Mouse (Mus musculus): ENCODE measurements around the gene Pacs2. TPM values are rescaled to one million over a fixed set of nuclear protein-coding genes. Genes with fewer than 3 reads are reported as not detected.

The Pacs2 gene
- polyA plus RNA-seq, 1 experiment from 2014 or later = 28.7 TPM

GRCm38 (mm10) chr12:113098530-113099151 is 84.3 kb downstream of the Pacs2 start:
- Histone ChIP-seq H3K4me1 (ENCODE audit: control insufficient read depth, insufficient read depth, low read length) (peaks cover 26% of the 10 kb centered on the region), H3K4me2 (ENCODE audit: low read length) (peak overlapping the region; percentile 94), H3K36me3 (ENCODE audit: control insufficient read depth, insufficient read depth, low read length) (no peaks in the 10 kb centered on the region), H3K4me3 (replicated peaks; ENCODE audit: low read depth, low read length) (peak overlapping the region; percentile 87), H3K9me3 (ENCODE audit: control insufficient read depth, low read length) (no peaks in the 10 kb centered on the region), H3K9ac (replicated peaks; ENCODE audit: low read length) (peak overlapping the region; percentile 97), H3K27me3 (ENCODE audit: control insufficient read depth, insufficient read depth, low read length) (no peaks in the 10 kb centered on the region), H3K27ac (replicated peaks; ENCODE audit: low read depth, low read length) (peak overlapping the region; percentile 84)
- 1% methylated on average over 57 of the region's 60 CpGs for WGBS
- peak; percentile 21; the same call in 1 of the 2 replicates for ATAC-seq (ENCODE audit: low FRiP score, low TSS enrichment)
- DNase-seq = peak; percentile 47

- no peaks in the 10 kb centered on the region for H3K36me3 ChIP-seq (ENCODE audit: control insufficient read depth, insufficient read depth, low read length)
- peak overlapping the region; percentile 94 for H3K4me2 ChIP-seq (ENCODE audit: low read length)
- H3K4me1 ChIP-seq (ENCODE audit: control insufficient read depth, insufficient read depth, low read length) = peaks cover 26% of the 10 kb centered on the region
- H3K9ac ChIP-seq (replicated peaks; ENCODE audit: low read length) = 0 out of 2 replicates have a peak overlapping the region, but pooled peaks have one; percentile 97
- H3K4me3 ChIP-seq (replicated peaks; ENCODE audit: low read depth, low read length) = peak overlapping the region; percentile 87
- DNase-seq = no peak
- no peak for ATAC-seq (ENCODE audit: low FRiP score, low TSS enrichment)
- H3K9me3 ChIP-seq (ENCODE audit: control insufficient read depth, low read length) = no peaks in the 10 kb centered on the region
- WGBS = 35% methylated on average over 6 of the region's 6 CpGs
- no peak overlapping the region for H3K27ac ChIP-seq (replicated peaks; ENCODE audit: low read depth, low read length)
- no peaks in the 10 kb centered on the region for H3K27me3 ChIP-seq (ENCODE audit: control insufficient read depth, insufficient read depth, low read length)
These were observed 85.3 kb downstream of the Pacs2 start for GRCm38 (mm10) chr12:113099470-113100237.

- WGBS = 81% methylated on average over 5 of the region's 5 CpGs
- Histone ChIP-seq H3K4me1 (ENCODE audit: control insufficient read depth, insufficient read depth, low read length) (peaks cover 26% of the 10 kb centered on the region), H3K4me3 (replicated peaks; ENCODE audit: low read depth, low read length) (no peak overlapping the region), H3K9ac (replicated peaks; ENCODE audit: low read length) (no peak overlapping the region), H3K27me3 (ENCODE audit: control insufficient read depth, insufficient read depth, low read length) (no peaks in the 10 kb centered on the region), H3K36me3 (ENCODE audit: control insufficient read depth, insufficient read depth, low read length) (no peaks in the 10 kb centered on the region), H3K4me2 (ENCODE audit: low read length) (no peak overlapping the region), H3K9me3 (ENCODE audit: control insufficient read depth, low read length) (no peaks in the 10 kb centered on the region), H3K27ac (replicated peaks; ENCODE audit: low read depth, low read length) (0 out of 2 replicates have a peak overlapping the region, but pooled peaks have one; percentile 26)
- DNase-seq = peak; percentile 24
- ATAC-seq (ENCODE audit: low FRiP score, low TSS enrichment) = no peak
These were observed 86.3 kb downstream of the Pacs2 start for GRCm38 (mm10) chr12:113100448-113101076.

GRCm38 (mm10) chr12:113101251-113101960 is 87.1 kb downstream of the Pacs2 start:
- H3K4me2 ChIP-seq (ENCODE audit: low read length) = no peak overlapping the region
- DNase-seq (no peak), ATAC-seq (ENCODE audit: low FRiP score, low TSS enrichment) (no peak)
- no peaks in the 10 kb centered on the region for H3K9me3 ChIP-seq (ENCODE audit: control insufficient read depth, low read length)
- WGBS = 88% methylated on average over 9 of the region's 9 CpGs
- no peaks in the 10 kb centered on the region for H3K27me3 ChIP-seq (ENCODE audit: control insufficient read depth, insufficient read depth, low read length)
- no peak overlapping the region for H3K9ac ChIP-seq (replicated peaks; ENCODE audit: low read length)
- no peaks in the 10 kb centered on the region for H3K36me3 ChIP-seq (ENCODE audit: control insufficient read depth, insufficient read depth, low read length)
- no peak overlapping the region for H3K4me3 ChIP-seq (replicated peaks; ENCODE audit: low read depth, low read length)
- H3K4me1 ChIP-seq (ENCODE audit: control insufficient read depth, insufficient read depth, low read length) = peaks cover 26% of the 10 kb centered on the region
- H3K27ac ChIP-seq (replicated peaks; ENCODE audit: low read depth, low read length) = no peak overlapping the region

- H3K36me3 ChIP-seq (ENCODE audit: control insufficient read depth, insufficient read depth, low read length) = no peaks in the 10 kb centered on the region
- DNase-seq = peak; percentile 78
- H3K9ac ChIP-seq (replicated peaks; ENCODE audit: low read length) = no peak overlapping the region
- 63% methylated on average over 6 of the region's 6 CpGs for WGBS
- no peak overlapping the region for H3K27ac ChIP-seq (replicated peaks; ENCODE audit: low read depth, low read length)
- no peak overlapping the region for H3K4me2 ChIP-seq (ENCODE audit: low read length)
- no peaks in the 10 kb centered on the region for H3K27me3 ChIP-seq (ENCODE audit: control insufficient read depth, insufficient read depth, low read length)
- no peak overlapping the region for H3K4me3 ChIP-seq (replicated peaks; ENCODE audit: low read depth, low read length)
- H3K9me3 ChIP-seq (ENCODE audit: control insufficient read depth, low read length) = no peaks in the 10 kb centered on the region
- ATAC-seq (ENCODE audit: low FRiP score, low TSS enrichment) = no peak; the same call in 1 of the 2 replicates
- H3K4me1 ChIP-seq (ENCODE audit: control insufficient read depth, insufficient read depth, low read length) = peaks cover 21% of the 10 kb centered on the region
These were observed 88.2 kb downstream of the Pacs2 start for GRCm38 (mm10) chr12:113102461-113102860.

- H3K36me3 ChIP-seq (ENCODE audit: control insufficient read depth, insufficient read depth, low read length) = 0 out of 2 replicates have a peak, but pooled peaks cover 3% of the 10 kb centered on the region
- peaks cover 16% of the 10 kb centered on the region for H3K4me1 ChIP-seq (ENCODE audit: control insufficient read depth, insufficient read depth, low read length)
- H3K4me3 ChIP-seq (replicated peaks; ENCODE audit: low read depth, low read length) = no peak overlapping the region
- DNase-seq (no peak), ATAC-seq (ENCODE audit: low FRiP score, low TSS enrichment) (no peak)
- no peak overlapping the region for H3K9ac ChIP-seq (replicated peaks; ENCODE audit: low read length)
- H3K4me2 ChIP-seq (ENCODE audit: low read length) = no peak overlapping the region
- 87% methylated on average over 8 of the region's 8 CpGs for WGBS
- H3K9me3 ChIP-seq (ENCODE audit: control insufficient read depth, low read length) = no peaks in the 10 kb centered on the region
- no peak overlapping the region for H3K27ac ChIP-seq (replicated peaks; ENCODE audit: low read depth, low read length)
- no peaks in the 10 kb centered on the region for H3K27me3 ChIP-seq (ENCODE audit: control insufficient read depth, insufficient read depth, low read length)
These were observed 89.6 kb downstream of the Pacs2 start for GRCm38 (mm10) chr12:113103846-113104451.

- Histone ChIP-seq H3K4me3 (replicated peaks; ENCODE audit: low read depth, low read length) (no peak overlapping the region), H3K4me2 (ENCODE audit: low read length) (no peak overlapping the region), H3K36me3 (ENCODE audit: control insufficient read depth, insufficient read depth, low read length) (0 out of 2 replicates have a peak, but pooled peaks cover 3% of the 10 kb centered on the region), H3K9ac (replicated peaks; ENCODE audit: low read length) (no peak overlapping the region), H3K27me3 (ENCODE audit: control insufficient read depth, insufficient read depth, low read length) (no peaks in the 10 kb centered on the region), H3K4me1 (ENCODE audit: control insufficient read depth, insufficient read depth, low read length) (no peaks in the 10 kb centered on the region), H3K9me3 (ENCODE audit: control insufficient read depth, low read length) (no peaks in the 10 kb centered on the region), H3K27ac (replicated peaks; ENCODE audit: low read depth, low read length) (no peak overlapping the region)
- WGBS = 90% methylated on average over 6 of the region's 6 CpGs
- DNase-seq (no peak), ATAC-seq (ENCODE audit: low FRiP score, low TSS enrichment) (no peak)
These were observed 92.1 kb downstream of the Pacs2 start for GRCm38 (mm10) chr12:113106386-113106785.

Measured in midbrain, embryonic 14.5 days (tissue).